Mouse (Mus musculus) midbrain, embryonic 14.5 days (tissue): ENCODE data around the gene Fam57b. TPM values are rescaled to one million over a fixed set of nuclear protein-coding genes. Genes with fewer than 3 reads are reported as not detected.

Experiments used
- ATAC-seq: fragments of 200-750 bp; cut with Nextera tagmentation; 2 replicates; pipeline ENCODE4 v1.8.0; 2017; ENCODE audit warnings: moderate number of reproducible peaks, moderate library complexity; ENCODE audit not compliant: low FRiP score, low TSS enrichment
- DNase-seq: peaks from one replicate; pipeline ENCODE4 v3.0.0-alpha.2; 2015
- H3K27ac ChIP-seq: fragments of 300-500 bp; sonication (generic); replicated peaks from 2 replicates; pipeline ENCODE4 v1.5.1; 2014; ENCODE audit warnings: mild to moderate bottlenecking, low read depth, low read length, moderate library complexity
- H3K27me3 ChIP-seq: fragments of 300-500 bp; sonication (generic); 2 replicates; pipeline ENCODE4 v1.6.1; 2014; ENCODE audit warnings: low read length, control low read depth, mixed read lengths; ENCODE audit not compliant: control insufficient read depth, insufficient read depth
- H3K36me3 ChIP-seq: fragments of 300-500 bp; sonication (generic); 2 replicates; pipeline ENCODE4 v1.6.1; 2014; ENCODE audit warnings: low read length, control low read depth; ENCODE audit not compliant: control insufficient read depth, insufficient read depth
- H3K4me1 ChIP-seq: fragments of 300-500 bp; sonication (generic); 2 replicates; pipeline ENCODE4 v1.6.1; 2014; ENCODE audit warnings: mild to moderate bottlenecking, antibody characterized with exemption, low read length, control low read depth; ENCODE audit not compliant: control insufficient read depth, insufficient read depth
- H3K4me2 ChIP-seq: fragments of 300-500 bp; sonication (generic); 2 replicates; pipeline ENCODE4 v1.6.1; 2014; ENCODE audit warnings: mild to moderate bottlenecking, low read length, moderate library complexity
- H3K4me3 ChIP-seq: fragments of 300-500 bp; sonication (generic); replicated peaks from 2 replicates; pipeline ENCODE4 v1.5.1; 2014; ENCODE audit warnings: low read depth, low read length
- H3K9ac ChIP-seq: fragments of 300-500 bp; sonication (generic); replicated peaks from 2 replicates; pipeline ENCODE4 v1.6.1; 2014; ENCODE audit warnings: mild to moderate bottlenecking, low read length, moderate library complexity
- H3K9me3 ChIP-seq: fragments of 300-500 bp; sonication (generic); 2 replicates; pipeline ENCODE4 v1.6.1; 2016; ENCODE audit warnings: low read length, control low read depth, mixed read lengths; ENCODE audit not compliant: control insufficient read depth
- WGBS: fragments of 180-500 bp; shearing (Covaris S2); extraction: QIAGEN DNeasy Blood & Tissue Kit; methylation state at CpG from one replicate; pipeline ENCODE4 v1.1.7; 2014; 5-methylcytosine and 5-hydroxymethylcytosine counted together
- polyA plus RNA-seq: library from polyadenylated mRNA; unstranded; fragments of >200 nt; fragmentation: Nextera tagmentation; extraction: Ambion mirVana; gene quantifications from 2 replicates; pipeline ENCODE4 v1.2.1, GENCODE M21; 2014

The Fam57b gene
- polyA plus RNA-seq, 1 experiment from 2014 or later: 51.6 TPM

- Histone ChIP-seq H3K9me3 (no peaks in the 10 kb centered on the region), H3K36me3 (no peaks in the 10 kb centered on the region), H3K27me3 (no peaks in the 10 kb centered on the region), H3K4me3 (no peak overlapping the region; the same call in 1 of the 2 replicates), H3K4me2 (peak overlapping the region; percentile 89; the same call in 1 of the 2 replicates), H3K4me1 (peaks cover 13% of the 10 kb centered on the region), H3K9ac (no peak overlapping the region), H3K27ac (no peak overlapping the region)
- 75% methylated on average over 5 of the region's 5 CpGs for WGBS
- DNase-seq: no peak
- no peak for ATAC-seq
Measured at GRCm38 (mm10) chr7:126809723-126810369, 12.4 kb downstream of the Fam57b start.

- Histone ChIP-seq H3K27me3 (no peaks in the 10 kb centered on the region), H3K4me1 (no peaks in the 10 kb centered on the region), H3K9me3 (no peaks in the 10 kb centered on the region), H3K4me2 (no peak overlapping the region), H3K4me3 (no peak overlapping the region), H3K36me3 (no peaks in the 10 kb centered on the region), H3K27ac (no peak overlapping the region), H3K9ac (no peak overlapping the region)
- ATAC-seq (no peak), DNase-seq (no peak)
- 60% methylated on average over 8 of the region's 8 CpGs for WGBS
Measured at GRCm38 (mm10) chr7:126815726-126816222, 18.3 kb downstream of the Fam57b start.

DNA sequence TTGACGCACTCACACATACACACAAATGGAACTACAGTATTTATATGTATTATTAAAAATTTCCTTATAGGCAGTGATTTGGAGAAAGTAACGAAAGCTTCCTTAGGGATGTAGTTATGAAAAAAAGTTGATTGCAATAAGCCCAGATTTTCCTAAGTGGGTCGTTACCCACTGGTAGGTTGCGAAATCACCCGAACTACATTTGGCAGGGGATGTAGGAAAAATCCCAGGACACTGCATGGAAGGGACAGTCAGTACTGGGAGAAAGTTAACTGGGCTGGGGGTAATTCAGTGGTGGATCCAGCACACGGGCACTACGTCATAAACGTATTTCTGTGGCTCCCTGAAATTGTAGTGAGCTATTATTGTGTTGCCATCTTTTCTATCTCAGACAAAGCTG lies 19.0 kb downstream of the Fam57b start:
- no peaks in the 10 kb centered on the region for H3K9me3 ChIP-seq
- H3K4me1 ChIP-seq: no peaks in the 10 kb centered on the region
- no peaks in the 10 kb centered on the region for H3K36me3 ChIP-seq
- no peak for DNase-seq
- H3K27me3 ChIP-seq: no peaks in the 10 kb centered on the region
- ATAC-seq: no peak
- H3K27ac ChIP-seq: no peak overlapping the region
- no peak overlapping the region for H3K4me3 ChIP-seq
- no peak overlapping the region for H3K4me2 ChIP-seq
- 91% methylated on average over 8 of the region's 8 CpGs for WGBS
- H3K9ac ChIP-seq: no peak overlapping the region

DNA sequence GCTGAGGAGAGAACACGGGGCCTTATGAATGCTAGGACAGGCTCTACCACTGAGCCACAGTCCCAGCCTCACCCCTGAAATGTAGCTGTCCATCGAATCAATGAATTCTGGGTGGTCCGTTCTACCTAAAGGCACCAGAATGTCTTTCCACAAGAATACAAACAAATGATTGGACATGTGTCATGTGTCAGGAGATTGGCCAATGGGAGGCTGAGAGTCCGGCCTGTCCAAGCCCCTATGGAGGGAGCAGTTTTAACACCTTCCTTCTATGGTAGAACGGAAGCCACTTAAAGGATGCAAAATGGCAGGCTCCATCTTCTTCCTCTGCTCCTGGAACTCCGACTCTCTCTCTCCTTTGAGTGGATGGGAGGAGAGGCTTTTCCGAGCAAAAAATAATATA lies 20.1 kb downstream of the Fam57b start:
- no peaks in the 10 kb centered on the region for H3K27me3 ChIP-seq
- no peak overlapping the region for H3K4me2 ChIP-seq
- no peak for ATAC-seq
- no peaks in the 10 kb centered on the region for H3K36me3 ChIP-seq
- no peak overlapping the region for H3K4me3 ChIP-seq
- no peak for DNase-seq
- no peak overlapping the region for H3K27ac ChIP-seq
- 85% methylated on average over 7 of the region's 7 CpGs for WGBS
- H3K9me3 ChIP-seq: no peaks in the 10 kb centered on the region
- no peak overlapping the region for H3K9ac ChIP-seq
- peaks cover 7% of the 10 kb centered on the region; the same call in 1 of the 2 replicates for H3K4me1 ChIP-seq

DNA sequence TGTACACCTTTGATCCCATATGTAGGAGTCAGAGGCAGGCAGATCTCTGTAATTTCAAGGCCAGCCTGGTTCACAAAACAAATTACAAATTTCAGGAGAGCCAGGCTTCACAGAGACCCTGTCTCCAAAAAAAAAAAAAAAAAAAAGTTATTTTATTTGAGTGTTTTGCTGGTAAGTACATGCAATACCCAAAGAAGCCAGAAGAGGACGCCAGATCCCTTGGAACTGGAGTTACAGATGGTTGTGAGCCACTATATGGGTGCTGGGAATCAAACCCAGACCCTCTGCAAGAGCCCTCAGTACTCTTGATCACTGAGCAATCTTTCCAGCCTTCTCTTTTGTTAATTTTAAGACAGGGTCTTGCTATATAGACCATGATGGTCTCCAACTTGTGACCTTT lies 21.4 kb downstream of the Fam57b start:
- Histone ChIP-seq H3K27me3 (no peaks in the 10 kb centered on the region), H3K4me1 (peaks cover 8% of the 10 kb centered on the region; the same call in 1 of the 2 replicates), H3K4me3 (no peak overlapping the region), H3K27ac (no peak overlapping the region), H3K4me2 (no peak overlapping the region), H3K9me3 (no peaks in the 10 kb centered on the region), H3K9ac (no peak overlapping the region), H3K36me3 (no peaks in the 10 kb centered on the region)
- ATAC-seq: no peak
- WGBS: 33% methylated on average over 1 of the region's 1 CpGs
- DNase-seq: no peak

GRCm38 (mm10) chr7:126821835-126822511 lies 24.5 kb downstream of the Fam57b start:
- ATAC-seq (no peak), DNase-seq (peak; percentile 92)
- Histone ChIP-seq H3K4me2 (peak overlapping the region; percentile 66), H3K4me1 (peaks cover 27% of the 10 kb centered on the region), H3K27me3 (no peaks in the 10 kb centered on the region), H3K9me3 (no peaks in the 10 kb centered on the region), H3K36me3 (0 out of 2 replicates have a peak, but pooled peaks cover 6% of the 10 kb centered on the region), H3K9ac (peak overlapping the region; percentile 73), H3K4me3 (peak overlapping the region; percentile 67; the same call in 1 of the 2 replicates), H3K27ac (peak overlapping the region; percentile 91)
- WGBS: 24% methylated on average over 7 of the region's 7 CpGs

DNA sequence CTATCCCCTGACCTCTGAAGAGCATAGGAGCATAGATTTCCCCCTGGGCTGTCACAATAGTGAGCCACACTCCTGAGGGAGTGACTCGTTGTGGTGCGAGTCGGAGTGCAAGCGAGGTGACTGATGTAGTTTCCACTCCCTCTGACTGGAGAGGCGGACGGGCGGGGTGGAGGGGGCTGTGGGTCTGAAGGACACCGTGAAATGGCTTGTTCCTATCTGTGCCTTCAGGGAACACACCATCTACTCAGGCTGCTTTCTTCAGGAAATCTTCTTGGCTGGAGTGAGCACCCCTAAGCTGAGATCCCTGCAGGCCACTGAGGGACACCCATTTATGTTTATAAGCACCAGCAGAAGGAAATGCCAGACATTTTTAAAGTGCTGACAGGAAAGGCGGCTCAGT lies 25.3 kb downstream of the Fam57b start:
- WGBS: 7% methylated on average over 9 of the region's 9 CpGs
- Histone ChIP-seq H3K27ac (peak overlapping the region; percentile 91), H3K4me3 (peak overlapping the region; percentile 67), H3K9me3 (no peaks in the 10 kb centered on the region), H3K9ac (peak overlapping the region; percentile 73), H3K4me2 (peak overlapping the region; percentile 66), H3K27me3 (no peaks in the 10 kb centered on the region), H3K4me1 (peaks cover 27% of the 10 kb centered on the region), H3K36me3 (peaks cover 11% of the 10 kb centered on the region; the same call in 1 of the 2 replicates)
- ATAC-seq (0 out of 2 replicates have a peak, but pooled peaks have one; percentile 16), DNase-seq (peak; percentile 47)

DNA sequence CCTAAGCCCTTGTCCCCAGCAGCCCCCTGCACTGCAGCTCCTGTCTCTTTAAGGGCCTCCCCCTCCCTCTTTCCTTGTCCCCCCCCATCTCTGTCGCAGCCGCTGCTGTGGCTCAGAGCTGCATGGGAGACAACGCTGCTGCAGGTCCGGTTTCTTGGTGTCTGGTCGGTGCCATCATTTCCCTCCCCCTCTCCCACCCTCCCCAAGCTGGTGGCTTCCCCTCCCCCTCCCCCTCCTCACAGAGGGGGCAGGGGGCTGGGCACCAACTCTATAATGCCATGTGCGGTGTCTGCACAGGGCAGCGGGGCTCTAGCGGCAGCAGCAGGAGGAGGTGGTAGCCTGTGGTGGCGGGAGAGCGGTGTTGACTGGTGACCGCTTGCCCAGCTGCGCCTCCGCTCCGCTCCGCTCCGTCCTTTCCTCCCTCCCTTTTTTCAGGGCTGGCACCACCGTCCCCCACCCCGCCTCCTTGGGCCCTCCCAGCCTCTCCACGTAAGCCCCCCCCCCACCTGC lies 25.8 kb downstream of the Fam57b start:
- peak overlapping the region; percentile 67 for H3K4me3 ChIP-seq
- H3K4me1 ChIP-seq: peaks cover 27% of the 10 kb centered on the region
- DNase-seq: peak; percentile 82
- peak overlapping the region; percentile 66 for H3K4me2 ChIP-seq
- WGBS: under 1% methylated on average over 18 of the region's 19 CpGs
- no peaks in the 10 kb centered on the region for H3K9me3 ChIP-seq
- H3K36me3 ChIP-seq: peaks cover 11% of the 10 kb centered on the region; the same call in 1 of the 2 replicates
- no peaks in the 10 kb centered on the region for H3K27me3 ChIP-seq
- ATAC-seq: peak; percentile 81
- H3K9ac ChIP-seq: peak overlapping the region; percentile 73
- peak overlapping the region; percentile 91 for H3K27ac ChIP-seq
